Mouse (Mus musculus): Measurements from ENCODE around the gene Ccser2.

Gene Ccser2

GRCm38 (mm10) chr14:36937941-36938340 lies 30.6 kb downstream of the Ccser2 start:
- no peak for DNase-seq (ENCODE audit: low spot score)

- no peak for DNase-seq (ENCODE audit: low spot score)
Observed at GRCm38 (mm10) chr14:36937080-36937878, 31.3 kb downstream of the Ccser2 start.

GRCm38 (mm10) chr14:36932638-36933382 lies 35.8 kb downstream of the Ccser2 start:
- DNase-seq (ENCODE audit: low spot score), result no peak

- no peak for DNase-seq (ENCODE audit: low spot score)
Observed at GRCm38 (mm10) chr14:36932038-36932437, 36.5 kb downstream of the Ccser2 start.

GRCm38 (mm10) chr14:36923383-36923782 lies 45.2 kb downstream of the Ccser2 start:
- DNase-seq (ENCODE audit: low spot score), result no peak

- no peak for DNase-seq (ENCODE audit: low spot score)
Observed at GRCm38 (mm10) chr14:36921346-36922049, 47.1 kb downstream of the Ccser2 start.

- no peak for DNase-seq (ENCODE audit: low spot score)
Observed at GRCm38 (mm10) chr14:36919886-36920285, 48.7 kb downstream of the Ccser2 start.

GRCm38 (mm10) chr14:36919146-36919545 lies 49.4 kb downstream of the Ccser2 start:
- peak; percentile 66 for DNase-seq (ENCODE audit: low spot score)

- no peak for DNase-seq (ENCODE audit: low spot score)
Observed at GRCm38 (mm10) chr14:36915203-36915602, 53.4 kb downstream of the Ccser2 start.

GRCm38 (mm10) chr14:36914473-36915005 lies 54.0 kb downstream of the Ccser2 start:
- no peak for DNase-seq (ENCODE audit: low spot score)

- DNase-seq (ENCODE audit: low spot score), result no peak
Observed at GRCm38 (mm10) chr14:36911738-36912137, 56.8 kb downstream of the Ccser2 start.

- DNase-seq (ENCODE audit: low spot score), result no peak
Observed at GRCm38 (mm10) chr14:36905809-36906522, 62.6 kb downstream of the Ccser2 start.

- no peak for DNase-seq (ENCODE audit: low spot score)
Observed at GRCm38 (mm10) chr14:36904206-36904605, 64.4 kb downstream of the Ccser2 start.

GRCm38 (mm10) chr14:36900883-36901282 lies 67.7 kb downstream of the Ccser2 start:
- DNase-seq (ENCODE audit: low spot score), result no peak

GRCm38 (mm10) chr14:36894701-36895100 lies 73.9 kb downstream of the Ccser2 start:
- no peak for DNase-seq (ENCODE audit: low spot score)

- peak; percentile 63 for DNase-seq (ENCODE audit: low spot score)
Observed at GRCm38 (mm10) chr14:36892762-36893358, 75.7 kb downstream of the Ccser2 start.

GRCm38 (mm10) chr14:36890130-36890529 lies 78.4 kb downstream of the Ccser2 start:
- no peak for DNase-seq (ENCODE audit: low spot score)

GRCm38 (mm10) chr14:36885680-36886079 lies 82.9 kb downstream of the Ccser2 start:
- DNase-seq (ENCODE audit: low spot score), result no peak

GRCm38 (mm10) chr14:36885117-36885516 lies 83.5 kb downstream of the Ccser2 start:
- DNase-seq (ENCODE audit: low spot score), result no peak

- DNase-seq (ENCODE audit: low spot score), result no peak
Observed at GRCm38 (mm10) chr14:36883576-36883975, 85.0 kb downstream of the Ccser2 start.

- DNase-seq (ENCODE audit: low spot score), result no peak
Observed at GRCm38 (mm10) chr14:36870257-36870656, 98.3 kb downstream of the Ccser2 start.

All from testis, postnatal 14 days (tissue).